8 mouse cellular contexts compared by ENCODE assay signal in genomic region chr4:120731030-120731644, GRCm38 (mm10). TPM values are rescaled to one million over a fixed set of nuclear protein-coding genes. Genes with fewer than 3 reads are reported as not detected.
A peak's percentile ranks its signal among the peaks of the same experiment; 100 is the strongest.
DNase-seq lines count a peak whose midpoint lies in the region.

No protein-coding gene starts in this region.

- no peaks in the 10 kb centered on the region for H3K9me3 ChIP-seq in embryonic facial prominence, embryonic 10.5 days
- H3K9me3 ChIP-seq in heart, embryonic 10.5 days = no peaks in the 10 kb centered on the region

- H3K4me3 ChIP-seq in embryonic facial prominence, embryonic 10.5 days = peak overlapping the region; percentile 63
- peak overlapping the region; percentile 67 for H3K4me3 ChIP-seq in heart, embryonic 10.5 days

- H3K36me3 ChIP-seq in embryonic facial prominence, embryonic 10.5 days (replicated peaks) = no peaks in the 10 kb centered on the region
- no peaks in the 10 kb centered on the region for H3K36me3 ChIP-seq in heart, embryonic 10.5 days

- H3K27ac ChIP-seq in embryonic facial prominence, embryonic 10.5 days (replicated peaks) = peak overlapping the region; percentile 66
- peak overlapping the region; percentile 70; the same call in 1 of the 2 replicates for H3K27ac ChIP-seq in heart, embryonic 10.5 days

- under 1% methylated on average over 40 of the region's 40 CpGs for WGBS in embryonic facial prominence, embryonic 10.5 days
- WGBS in heart, embryonic 10.5 days = under 1% methylated on average over 40 of the region's 40 CpGs

- peak; percentile 60 for DNase-seq in CD4-positive helper T cell, adult 2 months (ENCODE audit: low read depth, low spot score)
- DNase-seq in adrenal gland, adult 2 months = peak; percentile 82
- peak; percentile 91 for DNase-seq in embryonic facial prominence, embryonic 10.5 days (ENCODE audit: low spot score)
- peak; percentile 92 for DNase-seq in heart, embryonic 10.5 days (ENCODE audit: low spot score)
- peak; percentile 59 for DNase-seq in kidney, adult 9 months
- DNase-seq in lung, postnatal 14 days = peak; percentile 68
- peak; percentile 79 for DNase-seq in retina, postnatal 1 day
- DNase-seq in adipocyte (ENCODE audit: low spot score) = no peak

- peaks cover 62% of the 10 kb centered on the region for H3K27me3 ChIP-seq in embryonic facial prominence, embryonic 10.5 days (replicated peaks; ENCODE audit: low read depth, poor library complexity, severe bottlenecking)
- H3K27me3 ChIP-seq in heart, embryonic 10.5 days (ENCODE audit: insufficient read depth, poor library complexity, severe bottlenecking) = peaks cover 62% of the 10 kb centered on the region

- H3K4me1 ChIP-seq in embryonic facial prominence, embryonic 10.5 days = peaks cover 44% of the 10 kb centered on the region
- peaks cover 48% of the 10 kb centered on the region for H3K4me1 ChIP-seq in heart, embryonic 10.5 days

RNA-seq across cellular contexts. Expression of gene Kcnq4, which starts 17.3 kb away (rescaled TPM):
- total RNA-seq in adrenal gland, adult 2 months (2021) = 1 to 10 TPM; 1.5 to 2.5 TPM
- 4.1 and 5.4 TPM in 2 replicates for polyA plus RNA-seq in adrenal gland, adult 2 months (2012; rRNA removed)
- polyA plus RNA-seq in embryonic facial prominence, embryonic 10.5 days (2016; fragmentation: Nextera tagmentation; extraction: Ambion mirVana) = 4.2 and 5.6 TPM in 2 replicates
- polyA plus RNA-seq in heart, embryonic 10.5 days (2016; fragmentation: Nextera tagmentation; extraction: Ambion mirVana) = 1.1 and 1.7 TPM in 2 replicates
